1 mouse cellular context compared by ENCODE assay signal in genomic region chr11:106500393-106501307, GRCm38 (mm10).
TF ChIP-seq lines count a peak whose summit lies in the region.

No protein-coding gene starts in this region.

TF ChIP-seq in MEL, 35 proteins besides CTCF, POLR2A, EP300 and RAD21 (continued from another document):
- no peak for TF ChIP-seq RCOR1 (IDR thresholded peaks at IDR 0.05; ENCODE audit: low read depth, low read length)
- TF ChIP-seq MAZ (IDR thresholded peaks at IDR 0.05; ENCODE audit: low read depth, low read length): 0 out of 2 replicates have a peak, but pooled peaks have one; percentile 16
- no peak for TF ChIP-seq MAFK (IDR thresholded peaks at IDR 0.05; ENCODE audit: borderline replicate concordance, low read depth, low read length)
- TF ChIP-seq NELFE (IDR thresholded peaks at IDR 0.05; ENCODE audit: low read depth, low read length): peak; percentile 100
